Mouse (Mus musculus): Measurements from ENCODE around the gene Zfp143.

Gene Zfp143

GRCm38 (mm10) chr7:110133988-110134387, 73.0 kb downstream of the Zfp143 start:
- no peak for DNase-seq (ENCODE audit: low read depth, low spot score)

GRCm38 (mm10) chr7:110138538-110138937, 77.5 kb downstream of the Zfp143 start:
- DNase-seq (ENCODE audit: low read depth, low spot score) = no peak

- no peak for DNase-seq (ENCODE audit: low read depth, low spot score)
Measured at GRCm38 (mm10) chr7:110143863-110144262, 82.8 kb downstream of the Zfp143 start.
